Mouse (Mus musculus): ENCODE measurements around the gene Cgas. TPM values are rescaled to one million over a fixed set of nuclear protein-coding genes. Genes with fewer than 3 reads are reported as not detected.

The Cgas gene
- 10.1 and 11.4 TPM in 2 replicates for polyA plus RNA-seq (2012)

DNA sequence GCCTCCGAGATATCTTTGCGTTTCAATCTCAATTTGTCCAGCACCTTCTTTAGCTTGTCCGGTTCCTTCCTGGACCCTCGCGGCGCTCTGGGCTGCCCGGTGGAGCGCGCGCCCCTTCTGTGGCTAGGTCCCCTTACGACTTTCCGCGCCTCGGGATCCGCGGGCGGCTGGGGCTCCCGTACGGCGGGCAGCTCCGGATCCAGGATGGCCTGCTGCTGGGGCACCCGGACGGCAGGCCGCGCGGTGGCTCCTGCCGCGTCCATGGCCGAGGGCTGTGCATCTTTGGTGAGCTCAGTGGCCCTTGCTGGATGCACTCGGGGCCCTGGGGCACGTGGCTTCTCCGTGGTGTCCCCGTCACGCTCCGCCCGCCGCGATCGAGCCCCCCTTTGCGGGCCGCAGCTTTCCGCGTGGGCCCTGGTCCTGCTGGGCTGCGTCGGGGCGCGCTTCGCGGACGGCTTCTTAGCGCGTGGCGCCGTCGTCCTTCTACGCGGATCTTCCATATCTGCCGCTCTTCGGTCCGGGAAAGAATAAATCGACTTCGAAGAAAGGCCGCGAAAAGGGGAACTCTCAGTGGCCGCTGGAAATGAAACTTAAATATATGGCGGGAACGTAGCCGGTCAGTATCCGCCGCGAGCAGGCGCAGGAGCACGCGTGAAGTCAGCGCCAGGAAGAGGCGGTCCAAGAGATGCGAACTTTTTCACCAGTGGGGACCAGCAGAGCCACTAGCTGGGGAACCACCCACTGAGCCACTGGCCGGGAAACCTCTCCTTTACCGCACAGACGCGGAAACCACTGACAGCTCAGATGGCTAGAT, at the start of gene Cgas:
TSS of gene Cgas (minus strand) at position 659 of the 814 bp plus-strand sequence.

DNA sequence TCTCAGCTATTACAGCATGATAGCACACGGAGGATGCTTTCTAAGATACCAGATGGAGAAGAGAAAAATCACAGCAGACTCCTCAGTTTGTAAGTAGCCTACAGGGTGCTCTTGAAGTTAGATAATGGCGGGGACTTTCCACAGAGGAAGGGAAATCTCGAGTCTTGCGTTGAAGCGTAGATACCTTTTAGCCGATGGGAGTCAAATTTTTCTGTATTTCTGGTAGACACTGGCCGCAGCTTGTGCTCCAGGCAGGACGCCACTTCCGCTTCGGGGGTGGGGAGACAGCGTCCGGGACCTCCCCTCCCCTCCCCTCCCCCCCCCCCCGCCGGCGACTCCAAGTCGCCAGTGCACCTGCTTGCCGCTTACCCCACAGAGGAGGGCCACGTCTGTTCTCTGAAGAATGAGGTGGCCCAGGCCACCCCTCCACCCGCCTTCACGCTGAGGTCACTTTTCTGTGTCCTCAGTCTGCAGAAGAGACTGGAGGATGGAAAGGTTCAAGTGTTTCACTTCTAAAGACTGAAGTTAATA, 45.9 kb upstream of the Cgas start, which contains the start of gene Eef1a1:
TSS of gene Eef1a1 (minus strand) at position 262 of the 531 bp plus-strand sequence.

DNA sequence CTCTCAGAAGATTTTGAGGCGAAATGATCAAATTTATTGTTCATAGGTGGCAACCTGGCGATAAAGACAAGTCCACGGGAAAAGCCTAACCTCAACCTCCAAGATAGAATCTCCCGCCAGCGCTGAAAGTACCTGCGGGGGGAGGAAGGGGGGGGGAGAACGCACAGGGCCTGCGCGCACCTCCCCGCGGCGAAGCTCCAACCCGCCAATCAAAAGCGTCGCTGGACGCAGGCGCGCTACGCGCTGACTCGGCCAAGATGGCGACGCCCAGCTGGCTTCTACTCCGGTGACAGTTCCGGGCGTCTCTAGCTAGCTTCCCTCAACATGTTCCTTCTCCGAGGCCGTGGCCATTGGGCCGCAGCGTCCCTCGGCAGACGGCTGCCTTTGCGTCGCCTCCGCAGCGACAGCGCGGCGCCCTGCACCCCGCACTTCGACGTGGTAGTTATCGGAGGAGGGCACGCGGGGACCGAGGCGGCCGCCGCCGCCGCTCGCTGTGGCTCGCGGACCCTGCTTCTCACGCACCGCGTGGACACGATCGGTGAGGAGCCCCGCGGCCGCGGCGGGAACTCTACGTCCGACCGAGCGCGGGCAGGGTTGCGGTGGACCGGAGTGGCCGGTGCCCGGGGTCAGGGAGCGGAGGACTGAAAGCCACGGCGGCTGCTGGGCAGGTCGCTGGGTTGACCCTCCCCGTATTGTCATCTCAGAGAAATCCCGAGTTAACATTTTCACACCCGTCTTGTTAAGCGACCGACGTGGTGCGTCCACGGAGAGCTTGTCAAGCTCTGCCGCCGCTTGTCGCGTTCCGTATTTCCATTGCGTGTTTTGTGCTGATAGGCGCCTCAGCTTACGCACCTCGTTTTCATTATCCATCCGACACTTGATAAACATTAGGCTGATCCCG, 5.2 kb upstream of the Cgas start, which contains the start of the genes Mto1 and Gm17324:
TSS of gene Mto1 (plus strand) at position 236 of the 901 bp plus-strand sequence.
TSS of gene Gm17324 (minus strand) at position 814 of the 901 bp plus-strand sequence.

DNA sequence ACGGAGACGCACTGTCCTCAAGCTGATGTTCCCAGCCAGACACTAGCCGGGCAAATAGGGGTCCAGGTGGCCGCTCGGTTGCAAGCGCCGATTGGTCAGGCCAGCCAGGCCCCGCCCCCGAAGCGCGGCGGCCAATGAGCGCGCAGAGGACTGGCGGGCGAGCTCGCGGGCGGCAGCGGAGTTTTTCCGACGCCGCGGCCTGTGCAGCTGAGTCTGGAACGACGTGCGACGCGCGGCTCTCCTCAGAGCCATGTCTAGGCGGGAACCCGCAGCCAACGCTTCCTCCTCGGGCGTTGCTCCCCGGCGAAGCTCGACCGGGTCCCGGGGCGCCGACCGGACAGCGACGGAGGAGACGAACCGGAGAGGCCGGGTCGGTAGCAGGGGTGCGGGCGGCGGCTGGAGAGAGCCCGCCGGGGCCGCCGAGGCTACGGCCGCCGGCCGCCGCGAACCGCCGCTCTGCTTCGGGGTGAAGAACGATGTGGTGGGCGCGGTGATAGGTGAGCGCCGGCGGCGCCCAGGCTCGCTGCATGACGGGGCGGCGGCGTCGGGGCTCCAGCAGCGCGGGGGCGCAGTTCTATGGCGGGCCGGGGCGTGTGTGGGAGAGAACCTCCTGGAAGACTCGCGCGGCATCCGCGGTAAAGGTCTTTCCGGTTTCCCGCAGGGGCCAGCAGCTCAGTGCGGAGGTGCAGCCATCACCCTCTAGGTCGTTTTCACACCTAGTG, 47.2 kb downstream of the Cgas start, which contains the start of gene Ddx43:
TSS of gene Ddx43 (plus strand) at position 148 of the 722 bp plus-strand sequence.

Other genes starting within 250 kb of the Cgas start
- gene Gsta1, start 212.6 kb downstream of the Cgas start, polyA plus RNA-seq (2012) = not detected in 2 replicates
- gene Gm3776, start 186.1 kb downstream of the Cgas start, polyA plus RNA-seq (2012) = not detected in 2 replicates
- gene Gm10639, start 153.3 kb downstream of the Cgas start, polyA plus RNA-seq (2012) = not detected in 2 replicates
- not detected in 2 replicates for gene Omt2a, start 128.4 kb downstream of the Cgas start, polyA plus RNA-seq (2012)
- not detected in 2 replicates for gene Omt2b, start 115.6 kb downstream of the Cgas start, polyA plus RNA-seq (2012)
- gene Gsta2, start 87.4 kb downstream of the Cgas start, polyA plus RNA-seq (2012) = not detected in 2 replicates
- not detected in 2 replicates for gene Dppa5a, start 75.1 kb downstream of the Cgas start, polyA plus RNA-seq (2012)
- not detected in 2 replicates for gene Ooep, start 64.5 kb downstream of the Cgas start, polyA plus RNA-seq (2012)
- gene Ddx43, start 47.5 kb downstream of the Cgas start, polyA plus RNA-seq (2012) = 0.17 and 0.25 TPM in 2 replicates
- 8.9 and 11.2 TPM in 2 replicates for gene Mto1, start 5.0 kb upstream of the Cgas start, polyA plus RNA-seq (2012)
- 0.21 and 0.49 TPM in 2 replicates for gene Gm17324, start 5.5 kb upstream of the Cgas start, polyA plus RNA-seq (2012)
- gene Eef1a1, start 45.9 kb upstream of the Cgas start, polyA plus RNA-seq (2012) = 992 and 1,036 TPM in 2 replicates
- 2.1 and 2.5 TPM in 2 replicates for gene Slc17a5, start 144.8 kb upstream of the Cgas start, polyA plus RNA-seq (2012)
- not detected in 2 replicates for gene Cd109, start 172.3 kb upstream of the Cgas start, polyA plus RNA-seq (2012)

All from megakaryocyte-erythroid progenitor cell, adult 5 weeks (primary cell).